Mouse (Mus musculus) midbrain, postnatal 0 days (tissue): ENCODE data around the gene Itgbl1. TPM values are rescaled to one million over a fixed set of nuclear protein-coding genes. Genes with fewer than 3 reads are reported as not detected.

Source experiments
- ATAC-seq: fragments of 200-750 bp; cut with Nextera tagmentation; 2 replicates; pipeline ENCODE4 v1.8.0; 2017; ENCODE audit warnings: moderate number of reproducible peaks, mild to moderate bottlenecking, moderate TSS enrichment, moderate library complexity; ENCODE audit not compliant: low FRiP score
- DNase-seq: peaks from one replicate; pipeline ENCODE4 v3.0.0-alpha.2; 2015; ENCODE audit warnings: low spot score
- H3K27ac ChIP-seq: fragments of 300-500 bp; sonication (generic); 2 replicates; pipeline ENCODE4 v1.5.1; 2014; ENCODE audit warnings: low read depth, mild to moderate bottlenecking, low read length, mixed read lengths
- H3K27me3 ChIP-seq: fragments of 300-500 bp; sonication (generic); 2 replicates; pipeline ENCODE4 v1.6.1; 2014; ENCODE audit warnings: low read length, control low read depth, mixed read lengths; ENCODE audit not compliant: insufficient read depth
- H3K36me3 ChIP-seq: fragments of 300-500 bp; sonication (generic); 2 replicates; pipeline ENCODE4 v1.6.1; 2014; ENCODE audit warnings: low read length, control low read depth, mixed read lengths; ENCODE audit not compliant: insufficient read depth
- H3K4me1 ChIP-seq: fragments of 300-500 bp; sonication (generic); 2 replicates; pipeline ENCODE4 v1.6.1; 2014; ENCODE audit warnings: mild to moderate bottlenecking, control low read depth, antibody characterized with exemption, low read length, mixed read lengths; ENCODE audit not compliant: insufficient read depth
- H3K4me2 ChIP-seq: fragments of 300-500 bp; sonication (generic); 2 replicates; pipeline ENCODE4 v1.6.1; 2014; ENCODE audit warnings: low read depth, mild to moderate bottlenecking, low read length, mixed read lengths; ENCODE audit not compliant: poor library complexity, severe bottlenecking
- H3K4me3 ChIP-seq: fragments of 300-500 bp; sonication (generic); 2 replicates; pipeline ENCODE4 v1.5.1; 2014; ENCODE audit warnings: low read depth, mild to moderate bottlenecking, low read length, moderate library complexity
- H3K9ac ChIP-seq: fragments of 300-500 bp; sonication (generic); replicated peaks from 2 replicates; pipeline ENCODE4 v1.6.1; 2014; ENCODE audit warnings: mild to moderate bottlenecking, low read length, moderate library complexity, mixed read lengths; ENCODE audit not compliant: poor library complexity, severe bottlenecking
- H3K9me3 ChIP-seq: fragments of 300-500 bp; sonication (generic); 2 replicates; pipeline ENCODE4 v1.6.1; 2016; ENCODE audit warnings: low read length, control low read depth
- CTCF ChIP-seq: IDR thresholded peaks from 2 replicates; pipeline ENCODE4 v1.5.1; 2016; ENCODE audit warnings: antibody characterized with exemption, mild to moderate bottlenecking
- WGBS: fragments of 180-500 bp; shearing (Covaris S2); extraction: QIAGEN DNeasy Blood & Tissue Kit; methylation state at CpG from one replicate; pipeline ENCODE4 v1.1.7; 2014; 5-methylcytosine and 5-hydroxymethylcytosine counted together
- polyA plus RNA-seq: library from polyadenylated mRNA; unstranded; fragments of >200 nt; fragmentation: Nextera tagmentation; extraction: Ambion mirVana; gene quantifications from 2 replicates; pipeline ENCODE4 v1.2.1, GENCODE M21; 2015
- total RNA-seq: library from RNA; depleted of rRNA; stranded (reverse); fragments of >200 nt; gene quantifications from 2 replicates; pipeline ENCODE4 v1.2.3, GENCODE M21; 2014; rRNA removed

The Itgbl1 gene
- total RNA-seq (2.5 TPM in 2 replicates), polyA plus RNA-seq (3.8 and 4.6 TPM in 2 replicates)

- Histone ChIP-seq H3K9me3 (no peaks in the 10 kb centered on the region), H3K4me3 (no peak within 1 kb of the TSS), H3K27ac (no peak within 1 kb of the TSS), H3K36me3 (no peaks in the 10 kb centered on the region), H3K4me1 (0 out of 2 replicates have a peak, but pooled peaks cover 4% of the 10 kb centered on the region), H3K9ac (no peak within 1 kb of the TSS), H3K27me3 (no peaks in the 10 kb centered on the region), H3K4me2 (no peak within 1 kb of the TSS)
- DNase-seq: peak; percentile 49
- WGBS: 47% methylated on average over 7 of the region's 7 CpGs
- no peak for ATAC-seq
- TF ChIP-seq CTCF: no peak
Observed at GRCm38 (mm10) chr14:123659921-123660385, at the start of gene Itgbl1. TSS of gene Itgbl1 (plus strand) at chr14:123659971.

- Histone ChIP-seq H3K9me3 (no peaks in the 10 kb centered on the region), H3K36me3 (no peaks in the 10 kb centered on the region), H3K4me2 (no peak overlapping the region), H3K9ac (no peak overlapping the region), H3K4me3 (no peak overlapping the region), H3K27me3 (no peaks in the 10 kb centered on the region), H3K4me1 (peaks cover 9% of the 10 kb centered on the region; the same call in 1 of the 2 replicates), H3K27ac (no peak overlapping the region)
- no peak for TF ChIP-seq CTCF
- DNase-seq: peak; percentile 38
- no peak for ATAC-seq
- 8% methylated on average over 1 of the region's 1 CpGs for WGBS
Observed at GRCm38 (mm10) chr14:123622969-123623368, 36.8 kb upstream of the Itgbl1 start.

- Histone ChIP-seq H3K9ac (peak within 1 kb of the TSS; percentile 97), H3K9me3 (no peaks in the 10 kb centered on the region), H3K4me3 (peak within 1 kb of the TSS; percentile 63), H3K4me2 (peak within 1 kb of the TSS; percentile 86), H3K27me3 (no peaks in the 10 kb centered on the region), H3K36me3 (no peaks in the 10 kb centered on the region), H3K27ac (peak within 1 kb of the TSS; percentile 91), H3K4me1 (peaks cover 9% of the 10 kb centered on the region; the same call in 1 of the 2 replicates)
- WGBS: under 1% methylated on average over 39 of the region's 47 CpGs
- DNase-seq: peak; percentile 65
- peak; percentile 17; the same call in 1 of the 2 replicates for TF ChIP-seq CTCF
- ATAC-seq: peak; percentile 89
Observed at GRCm38 (mm10) chr14:123626501-123627179, 33.1 kb upstream of the Itgbl1 start, which contains the start of gene Nalcn. TSS of gene Nalcn (minus strand) at chr14:123627144.

- peaks cover 9% of the 10 kb centered on the region; the same call in 1 of the 2 replicates for H3K4me1 ChIP-seq
- no peak for TF ChIP-seq CTCF
- peak overlapping the region; percentile 91 for H3K27ac ChIP-seq
- H3K9me3 ChIP-seq: no peaks in the 10 kb centered on the region
- peak overlapping the region; percentile 97 for H3K9ac ChIP-seq
- peak overlapping the region; percentile 63 for H3K4me3 ChIP-seq
- H3K4me2 ChIP-seq: peak overlapping the region; percentile 86
- ATAC-seq (peak; percentile 35; the same call in 1 of the 2 replicates), DNase-seq (no peak)
- no peaks in the 10 kb centered on the region for H3K36me3 ChIP-seq
- H3K27me3 ChIP-seq: no peaks in the 10 kb centered on the region
- WGBS: 44% methylated on average over 3 of the region's 3 CpGs
Observed at GRCm38 (mm10) chr14:123627180-123627562, 32.6 kb upstream of the Itgbl1 start.

- no peak overlapping the region for H3K9ac ChIP-seq
- TF ChIP-seq CTCF: peak; percentile 62
- peak; percentile 74; the same call in 1 of the 2 replicates for ATAC-seq
- no peaks in the 10 kb centered on the region for H3K9me3 ChIP-seq
- H3K27ac ChIP-seq: no peak overlapping the region
- H3K4me3 ChIP-seq: no peak overlapping the region
- peak overlapping the region; percentile 16; the same call in 1 of the 2 replicates for H3K4me2 ChIP-seq
- H3K36me3 ChIP-seq: no peaks in the 10 kb centered on the region
- H3K27me3 ChIP-seq: no peaks in the 10 kb centered on the region
- DNase-seq: peak; percentile 35
- WGBS: 19% methylated on average over 20 of the region's 20 CpGs
- H3K4me1 ChIP-seq: 0 out of 2 replicates have a peak, but pooled peaks cover 4% of the 10 kb centered on the region
Observed at GRCm38 (mm10) chr14:123661091-123661491, 1.3 kb downstream of the Itgbl1 start.

GRCm38 (mm10) chr14:123662386-123662785 lies 2.6 kb downstream of the Itgbl1 start:
- 0 out of 2 replicates have a peak, but pooled peaks cover 4% of the 10 kb centered on the region for H3K4me1 ChIP-seq
- no peak for TF ChIP-seq CTCF
- DNase-seq (no peak), ATAC-seq (no peak)
- H3K36me3 ChIP-seq: no peaks in the 10 kb centered on the region
- no peak overlapping the region for H3K4me3 ChIP-seq
- H3K27me3 ChIP-seq: no peaks in the 10 kb centered on the region
- H3K27ac ChIP-seq: no peak overlapping the region
- no peak overlapping the region for H3K9ac ChIP-seq
- H3K4me2 ChIP-seq: no peak overlapping the region
- WGBS: 81% methylated on average over 1 of the region's 1 CpGs
- H3K9me3 ChIP-seq: no peaks in the 10 kb centered on the region
